Mouse (Mus musculus) thymus, postnatal 25 days (tissue): ENCODE results near the gene Plcd3.

ENCODE experiments used
- DNase-seq: peaks from one replicate; pipeline ENCODE4 v3.0.0; 2022

Plcd3 gene

GRCm38 (mm10) chr11:103058499-103059085 is 42.9 kb downstream of the Plcd3 start:
- no peak for DNase-seq

- no peak for DNase-seq
Measured at GRCm38 (mm10) chr11:103056636-103057035, 44.8 kb downstream of the Plcd3 start.

- peak; percentile 70 for DNase-seq
Measured at GRCm38 (mm10) chr11:103054798-103055197, 46.7 kb downstream of the Plcd3 start.

GRCm38 (mm10) chr11:103053191-103054076 is 48.0 kb downstream of the Plcd3 start:
- DNase-seq = no peak

- no peak for DNase-seq
Measured at GRCm38 (mm10) chr11:103052078-103052477, 49.4 kb downstream of the Plcd3 start.

- no peak for DNase-seq
Measured at GRCm38 (mm10) chr11:103051249-103051691, 50.2 kb downstream of the Plcd3 start.

- no peak for DNase-seq
Measured at GRCm38 (mm10) chr11:103050153-103050552, 51.3 kb downstream of the Plcd3 start.

GRCm38 (mm10) chr11:103049611-103050010 is 51.8 kb downstream of the Plcd3 start:
- no peak for DNase-seq

GRCm38 (mm10) chr11:103046286-103046685 is 55.2 kb downstream of the Plcd3 start:
- DNase-seq = no peak

GRCm38 (mm10) chr11:103043982-103044381 is 57.5 kb downstream of the Plcd3 start:
- DNase-seq = no peak

- DNase-seq = no peak
Measured at GRCm38 (mm10) chr11:103042828-103043227, 58.6 kb downstream of the Plcd3 start.

- no peak for DNase-seq
Measured at GRCm38 (mm10) chr11:103038037-103038436, 63.4 kb downstream of the Plcd3 start.

GRCm38 (mm10) chr11:103036881-103037465 is 64.5 kb downstream of the Plcd3 start:
- DNase-seq = no peak

- DNase-seq = no peak
Measured at GRCm38 (mm10) chr11:103035007-103035406, 66.5 kb downstream of the Plcd3 start.

- DNase-seq = no peak
Measured at GRCm38 (mm10) chr11:103033030-103033429, 68.4 kb downstream of the Plcd3 start.

- DNase-seq = peak; percentile 92
Measured at GRCm38 (mm10) chr11:103028176-103028891, 73.1 kb downstream of the Plcd3 start, which contains the start of the genes Nmt1 and Dcakd. Nmt1 (plus strand) TSS chr11:103028190. Dcakd (minus strand) TSS chr11:103028333.

GRCm38 (mm10) chr11:103027570-103028175 is 73.8 kb downstream of the Plcd3 start:
- no peak for DNase-seq

GRCm38 (mm10) chr11:103026901-103027300 is 74.6 kb downstream of the Plcd3 start:
- no peak for DNase-seq

GRCm38 (mm10) chr11:103023974-103024373 is 77.5 kb downstream of the Plcd3 start:
- no peak for DNase-seq

GRCm38 (mm10) chr11:103020713-103021335 is 80.6 kb downstream of the Plcd3 start:
- DNase-seq = no peak
